Mouse (Mus musculus): Measurements from ENCODE around the gene Adamtsl1.

Gene Adamtsl1

DNA sequence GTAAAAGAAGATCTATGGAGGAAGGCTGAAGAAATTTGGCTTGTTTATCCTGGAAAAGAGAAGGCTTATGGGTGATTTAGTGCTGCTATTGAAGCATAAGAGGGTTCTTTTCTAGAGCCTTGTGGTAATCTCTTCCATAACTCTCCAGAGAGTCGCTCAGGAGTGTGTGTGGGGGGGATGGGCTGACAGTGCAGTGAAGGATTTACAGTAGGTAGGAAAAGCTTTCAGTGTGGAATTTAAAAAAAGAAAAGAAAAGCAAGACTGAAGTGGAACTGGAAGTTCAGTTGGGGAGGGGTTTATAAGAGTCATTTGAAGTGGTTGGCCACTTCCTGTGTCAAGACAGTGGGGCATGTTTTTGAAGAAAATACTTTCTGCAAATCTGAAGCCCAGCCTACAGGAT lies 155.8 kb downstream of the Adamtsl1 start:
- no peak for DNase-seq (ENCODE audit: low read depth, low spot score)

DNA sequence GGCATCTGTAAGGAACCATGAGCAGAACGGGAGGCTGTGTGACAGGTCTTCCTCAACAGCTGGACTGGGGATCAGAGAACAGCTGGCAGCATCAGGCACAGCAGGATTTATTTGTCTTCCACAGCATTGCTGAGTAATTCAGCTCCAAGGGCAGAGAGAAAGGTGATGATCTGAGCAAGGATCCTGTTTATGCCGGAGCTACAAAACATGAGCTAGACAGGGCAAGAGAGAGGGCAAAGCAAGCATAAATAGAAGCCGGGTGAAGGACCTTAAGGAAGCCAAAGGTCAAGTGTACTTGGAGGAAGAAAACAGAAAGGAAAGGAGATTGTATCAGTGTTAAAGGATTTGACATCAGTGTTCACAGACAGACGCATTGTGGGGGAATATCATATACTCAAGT lies 158.3 kb downstream of the Adamtsl1 start:
- DNase-seq (ENCODE audit: low read depth, low spot score): no peak

DNA sequence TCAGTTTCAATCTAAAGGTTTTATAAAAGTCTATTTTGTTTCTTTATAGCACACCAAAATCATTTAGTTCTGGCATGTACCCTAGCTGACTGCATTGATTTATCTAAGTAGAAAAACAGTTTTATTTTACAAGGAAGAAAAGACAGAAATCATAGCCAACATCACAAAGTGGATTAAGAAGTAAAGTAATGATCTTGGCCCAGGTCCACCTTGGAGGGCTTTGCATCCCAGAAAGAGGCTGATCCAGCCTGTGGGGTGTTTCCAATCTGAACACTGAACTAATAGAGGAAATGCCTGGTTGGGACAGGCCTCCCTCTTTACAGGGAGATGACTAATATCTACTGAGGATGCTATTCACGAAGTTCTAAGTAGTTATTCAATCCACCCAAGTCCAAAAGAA lies 163.6 kb downstream of the Adamtsl1 start:
- no peak for DNase-seq (ENCODE audit: low read depth, low spot score)

DNA sequence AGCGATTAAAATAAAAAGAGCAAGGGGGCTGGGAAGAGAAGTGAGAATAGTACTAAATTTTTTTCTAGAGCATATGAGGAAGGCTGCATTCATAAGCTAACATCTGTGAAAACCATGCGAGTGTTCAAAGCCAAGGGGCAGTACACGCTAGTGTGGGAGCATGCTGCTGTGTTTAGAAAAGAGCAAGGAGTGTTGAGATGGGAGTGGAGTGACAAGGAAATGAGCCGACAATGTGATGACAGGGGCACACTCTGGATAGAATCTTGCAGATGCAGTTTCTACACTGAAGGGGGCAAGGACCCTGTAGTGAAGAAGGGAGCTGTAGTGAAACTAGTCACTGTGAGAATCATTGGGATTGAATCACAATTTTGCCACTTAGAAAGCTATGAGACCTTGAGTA lies 172.2 kb downstream of the Adamtsl1 start:
- no peak for DNase-seq (ENCODE audit: low read depth, low spot score)

DNA sequence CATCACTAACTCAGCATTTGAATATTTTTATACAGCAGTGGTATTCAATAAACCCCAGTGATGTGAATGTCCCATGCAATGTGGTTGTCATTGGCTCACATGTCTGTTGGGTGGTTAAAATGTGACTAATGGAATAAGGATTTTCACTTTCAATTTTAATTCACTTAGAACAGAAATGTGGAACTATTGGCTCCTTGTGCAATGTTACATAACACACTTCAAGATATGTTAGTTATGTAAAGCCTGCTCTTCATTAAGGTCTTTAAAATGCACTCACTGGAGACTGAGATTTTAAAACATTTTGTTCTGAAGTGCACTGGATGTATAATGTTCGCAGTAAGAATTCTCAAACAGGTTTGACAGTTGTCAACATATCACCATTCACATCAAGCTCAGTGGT lies 181.3 kb downstream of the Adamtsl1 start:
- no peak for DNase-seq (ENCODE audit: low read depth, low spot score)

DNA sequence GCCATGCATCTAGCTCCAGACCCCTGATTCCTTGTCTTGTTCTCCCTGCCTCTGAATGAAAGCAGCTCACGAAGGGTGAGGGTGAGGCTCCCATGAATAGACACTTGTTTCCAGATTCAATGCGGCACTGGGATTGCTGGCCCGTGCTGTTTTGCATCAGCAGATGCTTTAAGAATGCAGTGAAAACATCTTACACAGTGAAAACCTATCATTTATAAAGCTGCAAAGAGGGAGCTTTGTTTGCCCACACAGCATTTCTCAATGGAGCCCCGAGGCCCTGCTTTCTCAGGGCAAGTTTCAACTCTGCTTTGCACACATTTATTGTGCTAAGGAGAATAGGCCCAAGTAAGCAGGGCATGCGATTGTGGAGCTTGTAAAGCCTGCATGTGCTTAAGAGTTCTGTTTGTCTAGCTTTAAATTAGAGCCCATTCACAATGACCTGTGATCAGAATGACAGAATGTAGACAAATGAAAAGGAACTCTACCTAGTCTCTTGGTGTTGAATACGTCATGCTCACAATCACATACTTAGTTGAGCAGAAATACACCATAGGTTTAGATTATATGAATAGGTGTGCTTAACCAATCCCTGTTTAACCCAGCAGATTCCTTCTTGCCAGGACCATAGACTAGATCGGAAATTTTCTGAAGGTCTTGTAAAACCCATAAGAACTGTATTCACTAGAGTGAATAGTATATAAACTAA lies 193.5 kb downstream of the Adamtsl1 start:
- DNase-seq (ENCODE audit: low read depth, low spot score): no peak

DNA sequence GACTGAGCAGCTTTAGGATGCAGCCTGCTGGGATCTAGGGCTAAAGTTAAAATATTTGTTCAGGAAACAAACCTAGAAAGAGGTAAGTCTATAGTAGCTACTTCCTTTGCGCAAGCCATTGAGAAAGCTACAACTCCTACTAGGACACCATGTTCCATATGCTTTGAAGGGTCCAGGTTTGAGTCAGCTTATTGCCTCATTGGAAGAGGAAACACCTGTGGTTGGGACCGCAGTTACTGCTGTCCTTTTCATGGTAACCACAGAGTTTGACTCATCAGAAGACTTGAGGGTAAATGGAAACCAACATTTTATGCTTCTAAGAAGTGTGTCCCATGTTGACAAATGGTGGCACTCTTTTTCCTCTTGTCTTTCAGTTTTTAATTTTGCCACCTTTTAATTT lies 195.7 kb downstream of the Adamtsl1 start:
- no peak for DNase-seq (ENCODE audit: low read depth, low spot score)

DNA sequence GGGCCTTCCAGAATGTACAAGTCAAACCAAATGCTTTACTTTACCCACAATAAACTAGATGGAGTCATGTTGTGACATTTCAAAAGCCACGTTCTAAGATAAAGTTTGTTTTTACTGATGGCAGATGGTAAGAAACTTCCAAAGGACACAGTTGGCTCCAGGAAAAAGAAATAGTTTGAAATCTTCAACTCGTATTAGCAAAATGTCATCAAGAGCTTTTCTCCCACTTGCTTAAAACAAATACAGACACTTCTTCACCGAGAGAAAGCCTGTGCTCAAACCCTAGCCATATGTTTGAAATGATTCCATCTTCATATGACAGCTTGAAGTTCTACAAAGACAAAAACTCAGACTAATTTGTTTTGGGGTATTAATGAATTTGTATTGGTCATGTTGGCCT lies 211.0 kb downstream of the Adamtsl1 start:
- no peak for DNase-seq (ENCODE audit: low read depth, low spot score)

DNA sequence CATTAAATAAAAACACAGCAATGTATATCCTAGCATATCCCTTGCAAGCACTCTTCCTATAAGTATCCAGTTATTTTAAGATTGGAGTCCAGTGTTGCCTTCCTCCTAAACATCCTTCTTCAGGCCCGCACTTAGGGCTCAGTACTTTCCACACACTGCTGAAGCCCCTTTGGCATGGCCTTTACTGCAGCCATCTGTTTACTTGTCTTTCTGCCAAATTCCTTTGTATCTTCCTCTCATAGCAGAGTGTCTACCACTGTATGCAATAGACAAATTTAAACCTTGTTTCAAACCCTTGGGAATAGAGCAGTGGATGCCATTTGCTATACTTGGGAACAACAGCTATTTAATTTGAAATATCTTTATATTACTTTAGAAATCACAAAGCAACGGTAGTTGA lies 213.8 kb downstream of the Adamtsl1 start:
- no peak for DNase-seq (ENCODE audit: low read depth, low spot score)

DNA sequence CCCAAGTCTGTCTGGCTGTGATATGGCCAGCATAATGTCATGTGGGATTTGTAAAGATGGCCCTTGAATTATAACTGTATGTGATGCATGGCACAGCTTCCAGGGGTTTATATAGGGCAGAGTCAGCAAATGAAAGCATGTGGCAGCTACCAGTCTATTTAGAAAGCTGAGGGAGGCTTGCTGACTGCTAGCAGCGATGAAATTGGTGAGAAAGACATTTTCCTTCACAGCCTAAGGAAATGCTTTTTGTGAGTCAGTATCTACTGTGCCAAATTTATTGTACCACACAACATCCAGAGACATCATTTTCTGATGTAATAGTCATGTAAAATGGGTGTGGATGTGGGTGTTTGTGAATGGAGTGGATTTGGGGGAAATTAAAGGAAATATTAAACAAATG lies 214.4 kb downstream of the Adamtsl1 start:
- DNase-seq (ENCODE audit: low read depth, low spot score): no peak

DNA sequence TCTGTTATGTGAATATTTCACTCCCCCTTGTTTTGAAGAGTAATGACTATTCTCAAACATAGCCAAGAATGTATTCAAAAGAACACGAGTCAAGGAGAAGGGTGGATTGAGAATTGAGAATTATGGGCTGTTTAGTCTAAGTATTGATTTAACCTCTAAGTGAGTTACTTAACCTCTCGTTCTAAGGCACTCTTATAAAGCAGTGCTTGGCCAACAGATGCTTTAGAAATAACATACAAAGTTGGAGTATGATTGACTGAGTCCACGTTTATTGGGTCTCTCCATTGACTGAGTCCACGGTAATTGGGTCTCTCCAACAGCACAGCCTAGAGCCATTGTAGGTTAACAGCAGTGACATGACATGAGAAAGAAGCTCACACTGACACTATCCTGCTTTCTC lies 226.5 kb downstream of the Adamtsl1 start:
- DNase-seq (ENCODE audit: low read depth, low spot score): no peak

DNA sequence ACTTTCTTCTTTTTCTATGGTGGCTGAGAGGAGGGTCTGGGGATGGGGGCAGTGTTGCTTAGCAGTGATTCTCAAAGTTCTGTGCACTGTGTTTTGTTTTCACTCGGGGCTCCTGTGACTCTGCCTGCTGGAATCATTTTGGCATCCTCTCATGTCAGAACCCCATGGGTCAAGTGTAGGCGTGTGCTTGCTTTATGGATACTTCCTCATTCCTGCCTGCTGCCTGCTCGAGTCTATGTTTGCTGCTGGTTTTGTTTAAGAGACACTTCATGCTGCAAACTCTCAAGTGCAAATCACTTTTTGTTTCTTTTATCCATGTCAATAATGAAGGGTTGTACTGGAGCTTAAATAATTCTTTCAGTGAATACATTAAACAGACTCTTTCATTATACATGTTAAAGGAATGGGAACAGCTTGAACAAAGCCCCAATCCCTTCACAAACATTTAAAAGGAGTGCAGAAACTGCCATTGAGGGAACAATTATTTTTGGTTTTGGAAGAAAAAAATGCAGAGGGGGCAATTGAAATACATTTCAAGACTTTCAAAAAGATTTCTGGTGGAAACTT lies 227.9 kb downstream of the Adamtsl1 start:
- DNase-seq (ENCODE audit: low read depth, low spot score): no peak

DNA sequence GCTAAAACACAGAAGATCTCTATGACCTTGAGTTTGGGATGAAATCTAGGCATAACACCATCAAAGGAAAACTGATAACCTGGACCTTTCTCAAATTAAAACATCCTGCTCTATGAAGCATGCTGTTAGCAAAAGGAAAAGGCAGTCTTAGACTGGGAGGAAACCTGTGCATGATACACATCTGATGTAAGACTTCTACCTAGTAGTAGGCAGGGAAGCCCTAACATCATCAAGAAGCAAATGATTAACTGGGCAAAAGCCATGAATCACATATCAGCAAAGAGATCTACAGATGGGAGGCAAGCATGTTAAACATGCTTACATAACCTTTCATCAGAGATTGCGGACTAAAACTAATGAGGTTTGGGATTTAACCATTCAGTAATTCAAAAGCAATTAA lies 229.5 kb downstream of the Adamtsl1 start:
- DNase-seq (ENCODE audit: low read depth, low spot score): no peak

DNA sequence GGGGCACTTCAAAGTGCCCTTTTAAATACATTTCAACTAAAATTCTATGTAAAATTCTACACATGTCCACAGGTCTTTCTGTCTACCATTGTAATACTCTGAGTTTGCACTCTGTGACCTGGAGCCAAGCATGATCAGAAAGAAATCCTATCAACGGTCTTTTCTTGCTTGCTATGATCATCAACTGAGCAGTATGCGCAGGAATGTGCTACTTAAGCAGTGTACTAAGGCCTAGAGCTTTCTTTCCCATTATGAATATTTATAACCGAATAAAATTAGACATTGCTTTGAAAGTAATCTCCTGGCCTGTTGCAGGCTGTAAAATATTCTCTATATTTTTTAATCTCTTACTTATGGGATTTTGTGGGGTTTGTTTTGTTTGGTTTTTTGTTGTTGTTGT lies 248.7 kb downstream of the Adamtsl1 start:
- DNase-seq (ENCODE audit: low read depth, low spot score): peak; percentile 7

DNA sequence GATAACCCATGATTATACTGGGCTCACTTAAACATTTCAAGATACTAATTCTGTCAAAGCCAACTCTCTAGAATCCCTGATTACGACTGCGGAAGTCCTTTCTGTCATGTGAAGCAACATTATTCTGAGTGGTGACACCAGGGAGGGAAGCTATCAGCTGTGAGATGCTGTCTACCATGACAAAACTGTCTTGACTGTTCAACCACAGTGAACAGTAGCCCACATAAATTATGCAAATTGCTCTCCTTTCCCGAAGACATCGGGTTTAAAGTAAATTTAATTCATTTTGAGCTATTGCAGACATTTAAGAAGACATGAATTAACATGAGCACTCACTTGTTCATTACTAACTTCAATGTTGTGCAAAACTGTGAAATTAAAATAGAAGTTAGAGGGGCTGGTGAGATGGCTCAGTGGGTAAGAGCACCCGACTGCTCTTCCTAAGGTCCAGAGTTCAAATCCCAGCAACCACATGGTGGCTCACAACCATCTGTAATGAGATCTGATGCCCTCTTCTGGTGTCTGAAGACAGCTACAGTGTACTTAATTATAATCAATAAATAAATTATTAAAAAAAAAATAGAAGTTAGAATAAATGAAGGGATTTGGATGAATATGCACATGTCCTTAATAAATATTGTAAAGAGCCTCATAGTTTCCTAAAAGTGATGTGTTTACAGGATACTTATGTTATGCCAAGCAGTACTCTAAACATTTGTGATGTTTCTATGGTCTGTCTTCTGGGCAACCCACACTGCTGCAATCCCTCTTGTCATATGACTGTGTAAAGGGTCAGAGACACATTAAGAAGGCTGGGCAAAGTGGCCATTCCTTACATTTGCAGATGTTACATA lies 249.4 kb downstream of the Adamtsl1 start:
- DNase-seq (ENCODE audit: low read depth, low spot score): no peak

DNA sequence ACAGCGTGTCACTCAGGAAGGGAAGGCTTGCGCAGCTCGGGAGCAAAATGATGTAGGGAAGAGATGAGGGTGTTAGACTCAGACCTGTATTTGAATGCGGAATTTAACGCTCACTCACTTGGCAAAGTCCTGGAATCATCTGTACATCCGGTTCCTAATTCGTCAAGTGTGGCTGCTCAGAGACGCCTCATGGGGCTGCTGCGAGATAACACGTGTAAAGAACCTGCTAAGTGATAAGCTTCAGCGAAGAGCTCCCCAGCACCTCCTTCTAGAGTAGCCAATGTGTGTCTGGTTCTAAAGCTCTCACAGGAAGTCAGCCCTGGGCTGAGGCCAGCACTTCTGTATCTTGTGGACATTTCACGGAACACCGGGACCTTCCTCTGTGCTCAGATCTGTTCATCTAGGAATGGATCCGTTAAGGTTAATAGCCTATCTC lies 250.1 kb downstream of the Adamtsl1 start:
- DNase-seq (ENCODE audit: low read depth, low spot score): no peak

DNA sequence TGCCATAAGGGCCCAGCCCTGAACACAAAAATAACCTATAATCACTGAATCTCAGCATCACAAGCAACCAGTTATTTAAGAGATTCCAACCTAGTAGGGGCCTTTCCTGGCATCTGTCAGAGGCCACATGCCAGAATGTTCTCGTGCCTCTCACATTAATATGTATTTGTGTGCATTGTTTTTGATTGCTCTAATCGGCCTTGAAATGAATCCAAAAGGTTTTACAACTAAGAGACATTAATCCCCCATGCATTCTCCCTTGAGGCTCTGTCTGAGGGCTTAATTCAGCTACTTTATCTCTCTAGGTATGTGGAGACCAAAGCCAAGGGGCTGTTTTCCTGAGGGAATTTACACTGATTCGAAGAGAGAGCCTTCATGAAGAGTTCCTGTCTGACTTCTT lies 250.5 kb downstream of the Adamtsl1 start:
- DNase-seq (ENCODE audit: low read depth, low spot score): no peak

DNA sequence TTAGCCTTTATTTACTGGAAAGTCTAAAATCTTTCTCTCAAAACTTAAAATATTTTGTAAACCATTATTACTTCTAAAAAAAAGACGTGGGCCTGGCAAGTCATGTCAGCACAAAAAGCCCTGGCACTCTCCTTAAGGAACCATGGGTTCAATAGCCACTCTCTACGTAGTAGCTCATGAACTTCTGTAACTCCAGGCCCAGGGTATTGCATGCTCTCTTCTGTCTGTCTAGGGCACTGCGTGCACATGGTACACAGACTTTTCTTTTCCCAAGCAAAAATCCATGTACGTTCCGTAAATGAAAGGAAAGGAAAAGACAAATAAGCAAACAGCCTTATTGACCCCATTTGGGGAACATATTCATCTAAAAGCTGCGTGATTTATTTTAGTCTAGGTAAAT lies 253.7 kb downstream of the Adamtsl1 start:
- no peak for DNase-seq (ENCODE audit: low read depth, low spot score)

DNA sequence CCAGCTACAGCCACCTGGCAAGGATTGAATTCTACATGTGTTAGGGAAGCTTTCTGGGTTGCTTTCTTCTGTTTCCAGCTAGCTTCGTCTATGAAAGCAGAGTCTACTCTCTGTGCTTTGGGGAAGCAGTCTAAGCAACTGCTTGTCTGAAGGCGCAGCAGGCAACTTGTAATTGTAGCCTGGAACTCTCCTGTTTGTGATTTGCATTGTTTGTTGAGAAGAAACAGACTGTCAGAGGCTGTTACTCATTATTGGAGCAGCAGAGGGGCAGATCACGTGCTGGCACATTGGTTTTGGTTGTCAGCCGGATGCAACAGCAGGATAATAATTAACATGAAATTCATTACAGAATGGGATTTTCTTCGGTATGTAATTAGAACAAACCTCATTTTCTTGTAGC lies 254.1 kb downstream of the Adamtsl1 start:
- DNase-seq (ENCODE audit: low read depth, low spot score): no peak

DNA sequence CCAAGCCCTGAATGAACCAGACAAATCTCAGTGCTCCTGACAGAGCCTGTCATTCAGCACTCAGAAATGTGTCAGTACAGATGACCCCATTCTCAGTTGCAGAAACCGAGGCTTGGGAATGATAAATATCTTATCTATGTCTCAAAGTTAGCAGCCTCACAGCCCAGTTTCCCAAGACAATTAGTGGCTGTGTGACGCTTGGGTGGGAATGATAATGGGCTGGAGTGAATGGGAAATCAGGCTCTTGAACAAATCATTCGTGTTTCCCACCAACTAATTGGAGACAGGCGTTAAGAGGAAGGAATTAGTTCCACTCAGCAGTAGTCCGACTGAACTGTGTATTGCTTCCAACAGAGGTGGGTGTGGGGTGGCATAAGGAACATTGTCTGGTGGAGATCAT lies 268.5 kb downstream of the Adamtsl1 start:
- no peak for DNase-seq (ENCODE audit: low read depth, low spot score)

DNA sequence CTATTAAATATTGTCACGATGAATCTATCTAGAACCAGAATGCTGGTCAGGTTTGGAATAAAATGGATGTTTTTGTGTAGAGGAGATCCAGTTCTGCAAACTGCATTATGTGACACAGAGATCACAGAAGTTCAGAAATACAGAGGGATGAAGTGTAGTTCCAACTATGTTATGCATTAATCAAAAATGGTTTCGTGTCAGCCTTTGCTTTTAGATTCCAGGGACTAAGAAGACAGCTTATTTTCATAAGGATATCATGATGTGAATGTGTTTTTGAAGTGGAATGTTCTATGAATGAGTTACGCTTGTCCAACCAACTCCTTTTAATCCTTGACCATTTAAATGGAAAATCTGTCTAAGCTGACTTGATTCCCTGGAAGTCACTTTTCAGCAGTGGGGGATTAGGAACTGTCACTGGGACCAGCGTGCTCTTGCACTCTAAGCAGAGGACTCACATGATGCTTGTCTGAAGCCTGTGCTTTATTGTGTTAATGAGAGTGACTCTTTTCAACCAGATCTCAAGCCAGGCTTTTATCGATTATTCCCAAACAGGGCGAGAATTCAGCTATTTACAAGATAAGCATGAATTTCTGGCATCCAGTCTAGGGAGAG lies 269.9 kb downstream of the Adamtsl1 start:
- DNase-seq (ENCODE audit: low read depth, low spot score): no peak

DNA sequence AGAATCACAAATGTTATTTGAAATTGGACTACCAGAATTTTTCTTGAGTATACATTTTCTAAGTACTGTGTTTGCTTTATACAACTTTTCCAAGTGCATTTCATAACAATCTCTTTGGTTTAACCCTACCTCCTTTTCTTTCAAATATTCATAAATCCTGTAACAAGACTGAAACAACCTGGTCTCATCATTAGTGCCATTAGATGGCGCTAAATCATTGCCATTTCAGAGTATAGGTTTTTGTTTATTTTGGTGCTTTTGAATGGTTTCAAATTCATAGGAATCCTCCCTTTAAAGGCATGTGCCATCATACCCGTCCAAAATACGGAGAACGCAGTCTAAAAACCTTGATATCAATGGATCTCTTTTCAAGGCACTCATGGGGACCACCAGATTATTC lies 270.5 kb downstream of the Adamtsl1 start:
- no peak for DNase-seq (ENCODE audit: low read depth, low spot score)
